Mouse (Mus musculus) ES-CJ7 (cell line): ENCODE measurements around the gene Ifnar2.
A peak's percentile ranks its signal among the peaks of the same experiment; 100 is the strongest.

Experiments
- DNase-seq: peaks from one replicate; pipeline ENCODE4 v3.0.0; 2011; ENCODE audit warnings: low read depth, low spot score

The Ifnar2 gene

DNA sequence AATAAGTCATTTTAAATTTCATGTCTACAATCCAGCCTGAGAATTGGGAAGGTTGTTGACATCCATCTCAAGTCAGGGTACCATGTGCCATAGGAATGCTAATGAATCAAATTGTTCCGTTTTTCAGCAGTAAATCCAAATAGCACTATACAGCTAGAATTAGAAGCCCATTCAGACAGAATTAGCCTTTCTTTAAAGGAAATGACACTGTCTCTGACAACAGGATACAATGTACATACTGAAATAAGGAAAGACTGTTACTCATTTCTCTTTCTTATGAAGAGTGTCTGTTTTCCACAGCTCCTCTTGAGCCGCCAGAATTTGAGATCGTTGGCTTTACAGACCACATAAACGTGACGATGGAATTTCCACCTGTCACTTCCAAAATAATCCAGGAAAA, 18.8 kb downstream of the Ifnar2 start, which contains the start of gene Gm21970:
Gene Gm21970, plus strand, starts transcription at position 301 of the 400 bp plus-strand sequence.
- no peak for DNase-seq

DNA sequence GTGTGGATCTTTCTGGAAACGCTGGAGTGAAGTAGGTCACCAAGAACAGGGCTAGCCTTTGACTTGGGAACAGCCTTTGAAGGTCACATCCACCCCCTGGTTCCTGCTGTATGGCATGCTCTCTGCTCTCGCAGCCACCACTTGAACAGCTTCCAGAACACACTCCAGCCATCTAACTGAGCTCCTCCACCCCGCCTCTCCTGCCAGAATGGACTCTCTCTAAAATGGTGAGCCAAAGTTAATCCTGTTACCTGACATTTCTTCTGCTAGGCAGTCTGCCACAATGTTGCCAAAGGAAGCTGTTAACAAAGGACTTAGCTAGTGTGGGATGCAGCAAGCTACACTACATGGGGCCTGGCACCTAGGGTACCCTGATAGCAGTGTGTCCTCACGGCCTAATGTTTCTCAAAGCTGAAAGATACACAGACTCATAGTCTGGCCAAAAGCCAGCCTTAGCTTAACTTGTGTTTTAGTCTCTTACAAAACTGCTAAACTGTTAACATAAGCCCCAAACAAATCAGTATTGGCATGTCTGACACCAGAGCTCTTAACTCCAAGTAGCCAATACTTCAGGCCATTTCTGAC, 22.3 kb downstream of the Ifnar2 start:
- no peak for DNase-seq

DNA sequence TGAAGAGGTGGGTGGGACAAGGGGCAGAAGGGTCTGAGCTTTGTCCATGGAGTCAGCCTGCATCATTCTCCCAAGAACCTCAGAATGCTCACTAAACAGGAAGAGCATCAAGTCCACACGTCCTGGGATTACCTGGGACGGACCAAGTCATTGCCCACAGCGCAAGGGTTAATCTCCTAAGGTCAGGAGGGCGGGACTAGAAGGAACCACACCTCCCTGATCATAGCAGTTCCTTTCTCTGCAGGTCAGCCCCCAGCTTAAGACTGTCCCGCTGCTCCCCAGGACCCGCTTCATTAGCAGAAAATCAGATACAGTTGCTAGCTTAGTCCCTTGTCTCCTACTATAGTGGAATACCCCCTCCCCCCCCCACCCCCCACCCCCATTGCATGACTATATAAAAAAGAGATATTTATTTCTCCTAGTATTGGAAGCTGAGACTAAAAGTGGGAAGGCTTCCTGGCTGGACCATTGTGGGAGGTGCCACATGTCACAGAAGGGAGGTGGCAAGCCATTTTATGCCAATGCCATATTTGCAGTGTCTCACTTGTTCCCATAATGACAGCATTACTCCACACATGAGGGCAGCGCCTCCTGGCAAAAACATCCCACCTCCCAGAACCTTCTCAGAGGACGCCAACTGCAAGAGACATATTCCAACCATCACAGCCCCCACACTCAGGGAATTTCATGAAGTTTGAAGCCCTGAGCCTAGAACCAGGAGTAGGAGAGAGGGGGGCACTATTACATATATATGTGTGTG, 23.2 kb downstream of the Ifnar2 start:
- no peak for DNase-seq

DNA sequence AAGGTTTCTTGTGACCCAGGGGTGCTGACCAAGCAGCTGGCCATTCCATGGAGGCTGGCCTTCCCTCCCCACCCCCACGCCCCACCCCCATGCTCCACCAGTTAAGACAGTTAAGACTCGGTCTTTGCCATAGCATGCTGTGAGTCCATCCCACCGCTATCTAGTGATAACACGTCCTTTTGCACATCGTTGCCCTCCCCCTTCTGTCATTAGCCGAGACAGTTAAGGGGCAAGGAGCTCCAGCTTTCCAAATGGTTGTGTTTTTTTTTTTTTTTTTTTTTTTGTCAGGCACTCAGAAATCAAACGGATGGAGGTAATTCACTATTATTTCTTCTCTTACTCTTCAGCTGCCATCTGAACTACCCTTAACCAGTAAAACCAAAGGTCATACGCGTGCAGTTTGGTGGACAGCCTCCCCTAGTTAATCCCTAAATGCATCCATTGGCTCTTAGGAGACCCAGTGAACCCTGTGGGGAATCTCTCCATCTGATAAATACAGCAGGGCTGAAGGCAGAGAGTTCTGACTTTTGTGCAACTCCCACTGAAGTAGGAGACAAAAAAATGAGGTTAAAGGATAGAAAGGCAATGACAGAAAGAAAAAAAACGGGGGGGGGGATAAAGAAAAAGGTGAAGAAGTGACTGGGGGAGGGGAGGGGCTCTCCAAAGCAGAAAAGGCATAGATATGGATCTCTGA, 24.4 kb downstream of the Ifnar2 start:
- DNase-seq = no peak

DNA sequence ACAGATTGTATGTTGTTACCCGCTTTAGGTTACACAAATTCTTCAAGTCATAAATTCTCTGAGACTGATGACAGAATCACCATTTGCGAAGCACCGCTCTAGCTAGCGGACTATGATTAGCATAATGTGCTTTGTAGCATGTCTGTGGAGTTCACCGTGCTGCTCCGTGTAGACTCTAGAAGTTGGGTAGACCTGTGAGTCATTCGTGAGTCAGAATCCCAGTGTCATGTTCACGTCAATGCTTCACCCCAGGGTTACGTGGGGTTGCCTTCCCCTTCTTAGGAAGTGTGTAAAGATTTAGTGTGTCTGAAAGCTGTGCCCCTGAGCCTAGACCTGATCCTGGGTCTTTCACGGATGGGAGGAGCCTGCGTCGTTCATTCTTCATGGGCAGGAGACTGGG, 25.4 kb downstream of the Ifnar2 start:
- DNase-seq = no peak

DNA sequence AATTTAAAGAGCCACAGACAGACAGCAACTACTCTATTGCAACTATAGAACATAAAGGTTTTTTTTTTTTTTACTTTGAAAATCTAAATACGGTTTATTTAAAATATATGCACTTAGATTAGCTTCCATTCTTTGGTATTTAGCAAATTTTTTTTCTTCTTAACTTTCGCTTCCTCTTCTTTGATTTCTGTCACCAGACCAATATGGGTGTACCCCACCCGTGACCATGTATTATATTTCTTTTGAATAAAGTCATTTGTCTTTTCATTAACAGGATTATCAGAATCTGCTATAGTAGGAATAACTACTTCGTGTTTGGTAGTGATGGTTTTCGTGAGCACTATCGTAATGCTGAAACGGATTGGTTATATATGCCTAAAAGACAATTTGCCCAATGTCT, 26.4 kb downstream of the Ifnar2 start:
- DNase-seq = no peak

DNA sequence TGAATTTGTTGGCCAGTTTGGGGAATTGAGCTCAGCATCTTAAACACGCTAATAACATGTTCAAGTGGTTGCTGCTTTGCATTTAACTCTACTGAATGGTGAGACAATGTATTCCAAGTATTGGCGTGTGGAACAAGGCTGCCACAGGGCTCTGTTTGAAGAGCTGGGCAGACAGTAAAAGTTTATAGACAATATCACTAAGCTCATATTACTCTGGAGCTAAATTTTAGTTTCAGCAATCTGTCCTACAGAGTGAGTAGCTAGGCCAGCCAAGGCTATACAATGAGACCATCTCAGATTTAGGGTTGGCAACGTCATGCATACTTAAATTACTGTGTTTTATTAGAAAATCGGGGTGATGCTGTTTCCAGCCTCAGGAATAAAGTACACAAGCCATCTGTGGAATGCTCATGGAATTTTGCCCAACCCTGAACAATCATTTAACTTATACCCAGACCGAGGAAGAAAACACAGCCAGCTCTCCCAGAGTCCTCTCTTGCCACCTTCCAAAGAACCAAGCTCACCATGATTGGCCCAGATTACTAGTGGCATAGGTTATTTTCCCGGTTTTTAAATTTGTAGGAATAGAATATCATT, 29.1 kb downstream of the Ifnar2 start:
- DNase-seq = no peak

DNA sequence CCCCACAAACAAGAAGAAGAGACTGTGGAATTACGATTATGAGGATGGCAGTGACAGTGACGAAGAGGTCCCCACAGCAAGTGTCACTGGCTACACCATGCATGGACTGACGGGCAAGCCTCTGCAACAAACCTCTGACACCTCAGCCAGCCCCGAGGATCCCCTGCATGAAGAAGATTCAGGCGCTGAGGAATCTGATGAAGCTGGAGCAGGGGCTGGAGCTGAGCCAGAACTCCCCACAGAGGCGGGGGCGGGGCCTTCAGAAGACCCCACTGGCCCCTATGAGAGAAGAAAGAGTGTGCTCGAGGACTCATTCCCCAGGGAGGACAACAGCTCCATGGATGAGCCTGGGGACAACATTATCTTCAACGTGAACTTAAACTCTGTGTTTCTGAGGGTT, 31.2 kb downstream of the Ifnar2 start:
- no peak for DNase-seq

DNA sequence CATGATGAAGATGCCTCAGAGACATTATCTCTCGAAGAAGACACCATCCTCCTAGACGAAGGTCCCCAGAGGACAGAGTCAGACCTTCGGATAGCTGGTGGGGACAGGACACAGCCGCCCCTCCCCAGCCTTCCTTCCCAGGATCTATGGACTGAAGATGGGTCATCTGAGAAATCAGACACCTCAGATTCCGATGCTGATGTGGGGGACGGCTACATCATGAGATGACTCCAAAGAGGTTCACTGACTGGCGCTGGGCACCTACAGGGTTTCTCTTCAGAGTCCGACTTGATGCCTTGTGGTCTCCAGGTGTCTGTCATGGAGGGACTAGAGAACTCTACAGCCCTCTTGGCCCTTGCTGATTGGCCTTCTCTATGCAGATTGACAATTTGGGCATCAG, 31.6 kb downstream of the Ifnar2 start:
- DNase-seq = no peak

DNA sequence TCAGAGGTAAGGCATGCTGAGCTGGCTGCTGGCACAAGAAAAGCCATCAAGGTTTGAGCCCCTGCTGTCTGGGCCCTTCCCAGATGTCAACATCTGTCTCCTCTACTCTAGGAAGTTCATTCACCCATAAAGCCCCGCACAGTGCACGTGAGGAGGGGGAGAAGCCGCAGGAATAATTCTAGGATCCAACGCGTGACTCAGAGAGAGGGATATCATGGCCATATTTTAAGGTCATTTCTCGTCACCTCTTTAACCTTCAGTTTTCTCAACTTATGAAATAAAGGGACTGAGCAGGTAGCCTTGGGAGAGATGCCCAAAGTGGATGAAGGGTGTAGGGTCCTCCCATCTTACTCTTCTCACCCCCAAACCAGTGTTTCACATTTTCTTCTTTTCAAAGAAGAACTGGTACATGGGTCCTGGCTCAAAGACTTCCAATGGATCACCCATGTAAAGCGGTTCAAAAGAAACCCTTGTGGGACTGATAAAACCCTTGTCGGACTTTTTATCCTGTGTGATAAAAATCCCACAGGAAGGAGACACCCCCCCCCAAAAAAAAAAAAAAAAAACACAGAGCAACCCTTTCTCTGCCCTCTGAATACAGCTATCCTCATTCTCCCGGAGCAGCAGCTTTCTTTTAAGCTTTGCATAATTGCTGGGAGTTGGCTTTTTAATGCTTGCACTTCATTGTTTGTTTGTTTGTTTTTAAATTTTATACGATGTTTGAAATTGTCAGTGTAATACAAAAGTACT, 32.4 kb downstream of the Ifnar2 start:
- no peak for DNase-seq

DNA sequence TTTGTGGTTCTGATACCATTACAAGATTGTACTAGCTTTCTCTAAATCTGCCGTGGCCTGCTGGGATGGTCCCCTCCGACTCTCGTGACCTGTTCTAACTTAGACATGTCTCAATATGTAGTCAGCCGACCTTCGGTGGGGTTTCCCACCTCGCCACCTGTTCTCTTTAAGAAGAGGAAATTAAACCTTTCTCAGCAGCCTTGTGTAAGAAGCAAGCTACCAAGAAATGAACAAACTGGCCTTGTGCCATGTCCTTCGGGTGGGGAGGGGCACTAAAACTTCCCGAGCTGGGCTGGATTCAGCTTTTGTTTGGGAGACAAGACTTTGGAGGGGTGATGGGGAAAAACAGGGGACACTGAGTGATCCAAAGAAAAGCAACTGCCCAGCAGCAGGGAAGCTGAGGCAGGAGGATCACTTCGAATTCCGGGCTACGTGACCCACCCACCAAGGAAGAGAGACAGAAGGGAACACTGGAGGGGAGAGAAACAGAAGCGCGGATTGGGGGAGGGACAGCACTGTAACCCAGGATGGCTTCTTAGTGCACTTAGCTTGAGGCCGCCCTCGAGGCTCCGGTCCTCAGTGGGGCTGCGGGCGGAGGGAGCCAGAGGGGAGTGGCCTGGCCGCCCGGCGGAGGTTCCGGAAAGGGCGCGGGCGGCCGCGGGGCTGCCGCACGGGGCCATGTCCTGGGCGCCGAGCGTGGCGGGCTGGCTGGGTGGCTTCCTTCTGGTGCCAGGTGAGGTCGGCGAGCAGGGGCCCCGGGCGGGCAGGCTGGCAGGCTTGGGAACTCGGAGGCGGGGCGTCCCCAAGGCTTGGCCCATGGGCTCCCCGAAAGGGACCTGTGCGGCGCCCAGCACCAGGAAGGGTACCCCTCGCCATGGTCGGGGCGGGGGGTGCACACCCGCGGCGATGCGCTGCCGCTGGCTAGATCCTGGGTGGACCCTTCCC, 33.3 kb downstream of the Ifnar2 start, which contains the start of gene Il10rb:
Gene Il10rb, plus strand, starts transcription at position 525 of the 945 bp plus-strand sequence.
- peak; percentile 23 for DNase-seq

DNA sequence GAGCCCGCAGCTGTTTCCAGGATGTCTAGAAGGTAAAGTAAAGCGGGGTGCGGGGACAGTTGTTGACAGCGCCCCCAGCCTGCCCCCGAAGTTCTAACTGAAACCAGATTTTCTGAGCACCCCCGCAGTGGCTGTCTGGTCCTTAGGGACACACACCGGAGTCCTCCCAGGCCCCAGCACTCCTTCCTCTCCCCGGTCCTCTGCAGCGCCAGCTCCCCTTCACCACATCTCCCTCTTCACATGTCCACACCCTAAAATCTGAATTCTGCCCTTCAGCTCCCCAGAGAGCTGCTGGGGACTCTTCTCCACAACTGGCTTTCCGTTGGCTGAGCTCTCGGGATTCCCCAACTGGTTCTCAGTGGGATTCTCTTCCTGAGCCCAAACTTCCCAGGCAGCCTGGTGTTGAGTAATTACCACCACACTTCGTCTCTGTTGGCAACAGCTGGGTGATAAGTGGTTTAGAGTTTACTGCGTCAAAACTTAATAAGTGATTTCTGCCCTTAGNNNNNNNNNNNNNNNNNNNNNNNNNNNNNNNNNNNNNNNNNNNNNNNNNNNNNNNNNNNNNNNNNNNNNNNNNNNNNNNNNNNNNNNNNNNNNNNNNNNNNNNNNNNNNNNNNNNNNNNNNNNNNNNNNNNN, 34.1 kb downstream of the Ifnar2 start:
- DNase-seq = no peak

DNA sequence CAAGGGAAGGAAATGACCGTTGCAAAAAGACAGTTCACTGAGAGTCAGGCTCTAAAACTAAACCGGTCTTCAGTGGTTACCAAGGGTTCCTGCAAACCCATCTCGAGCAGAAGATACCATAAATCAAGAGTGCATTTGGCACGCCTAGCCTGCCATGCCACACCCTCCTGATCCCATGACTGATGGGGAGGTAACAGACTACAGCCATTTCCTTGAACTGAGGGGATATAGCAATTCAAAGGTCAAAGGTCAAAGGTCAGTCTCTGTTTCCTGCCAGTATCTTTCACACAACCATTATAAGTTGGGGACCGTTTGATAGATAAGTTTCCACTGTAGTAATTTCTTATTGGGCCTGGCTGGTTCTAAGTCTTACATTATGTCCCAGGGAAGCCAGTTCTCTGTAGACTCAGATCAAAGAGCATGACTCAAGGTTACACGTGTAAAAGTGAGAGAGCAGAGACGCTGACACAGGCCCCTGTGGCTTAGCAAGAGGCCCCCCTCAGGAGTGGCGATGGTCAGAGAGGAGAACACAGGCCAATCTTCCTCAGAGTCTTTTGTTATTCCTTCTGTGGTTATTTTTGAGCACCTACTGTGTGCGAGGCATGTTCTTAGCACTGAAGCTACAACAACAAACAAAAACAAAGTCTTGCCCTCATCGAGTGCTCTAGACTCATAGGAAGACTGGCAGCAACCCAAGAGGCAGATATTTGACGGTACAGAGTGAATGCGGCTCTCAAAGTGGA, 40.7 kb downstream of the Ifnar2 start:
- DNase-seq = peak; percentile 41

DNA sequence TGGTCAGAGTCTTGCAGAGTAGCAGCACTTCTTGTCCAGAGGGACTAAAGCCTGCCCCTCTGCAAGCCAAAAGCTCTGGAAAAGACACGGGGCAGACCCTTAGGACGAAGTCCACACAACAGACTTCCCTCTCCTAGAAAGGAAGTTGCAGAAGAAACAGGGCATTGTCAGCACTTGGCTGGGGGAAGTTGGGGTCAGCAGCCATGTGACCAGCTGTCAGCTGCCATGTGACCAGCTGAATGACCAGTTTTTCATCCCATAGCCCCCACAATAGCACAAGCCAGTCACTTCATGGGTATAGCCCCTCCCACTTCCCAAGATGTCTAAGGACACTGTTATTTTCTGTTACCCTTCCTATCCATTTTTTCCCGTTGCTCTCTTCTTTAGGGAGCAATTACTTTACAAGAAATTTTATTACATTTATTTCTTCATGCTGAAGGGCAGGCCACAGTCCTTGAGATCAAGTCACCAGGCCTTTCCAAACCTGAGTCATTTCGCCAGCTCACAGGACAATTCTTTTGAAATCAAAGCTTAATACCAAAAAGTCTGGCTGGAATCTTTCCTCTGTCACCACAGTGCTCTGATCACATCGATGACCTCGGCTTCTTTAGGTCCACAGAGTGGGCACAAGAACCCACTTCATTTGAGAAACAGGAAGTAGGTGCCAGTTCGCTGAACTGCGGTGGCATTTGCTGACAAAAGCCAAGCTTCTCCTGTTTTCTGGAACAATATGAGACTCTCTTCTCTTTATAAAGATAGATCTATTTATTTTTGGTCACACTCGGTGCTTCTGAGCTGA, 43.0 kb downstream of the Ifnar2 start:
- DNase-seq = no peak

DNA sequence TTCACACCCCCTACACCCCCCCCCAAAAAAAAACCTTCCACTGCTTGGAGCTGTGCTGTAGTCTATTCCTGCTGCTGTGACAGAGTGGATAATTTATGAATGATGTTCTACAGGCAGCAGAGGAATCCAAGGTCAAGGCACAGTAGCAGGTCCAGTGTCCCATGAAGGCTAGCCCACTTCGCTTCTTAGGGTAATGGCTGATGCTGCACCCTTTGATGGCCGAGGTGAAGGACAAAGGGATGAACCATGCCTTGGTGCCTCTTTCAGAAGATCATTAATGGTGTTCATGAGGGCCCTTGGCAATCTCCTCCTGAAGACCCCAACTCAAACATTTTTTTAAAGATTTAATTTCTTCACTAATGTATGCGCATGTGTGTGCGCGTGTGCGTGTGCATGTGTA, 43.8 kb downstream of the Ifnar2 start:
- no peak for DNase-seq

DNA sequence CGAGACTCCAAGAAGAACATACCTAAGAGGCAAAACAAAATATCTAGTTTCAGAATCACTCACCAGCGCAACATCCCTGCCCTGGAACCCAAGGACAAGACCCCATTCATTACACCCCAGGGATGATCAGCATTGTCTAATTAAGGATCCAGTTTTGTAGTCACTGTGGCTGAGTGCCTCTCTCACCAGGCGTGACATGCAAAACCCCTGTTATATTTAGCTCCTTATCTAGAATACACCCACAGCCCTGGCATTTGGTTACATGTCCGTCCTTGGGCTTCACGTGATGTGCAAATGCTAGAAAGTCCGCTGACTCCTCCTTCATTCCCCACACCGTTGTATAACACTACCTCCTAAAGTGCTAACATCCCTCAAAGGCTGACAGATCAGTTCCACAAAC, 44.4 kb downstream of the Ifnar2 start:
- DNase-seq = no peak

DNA sequence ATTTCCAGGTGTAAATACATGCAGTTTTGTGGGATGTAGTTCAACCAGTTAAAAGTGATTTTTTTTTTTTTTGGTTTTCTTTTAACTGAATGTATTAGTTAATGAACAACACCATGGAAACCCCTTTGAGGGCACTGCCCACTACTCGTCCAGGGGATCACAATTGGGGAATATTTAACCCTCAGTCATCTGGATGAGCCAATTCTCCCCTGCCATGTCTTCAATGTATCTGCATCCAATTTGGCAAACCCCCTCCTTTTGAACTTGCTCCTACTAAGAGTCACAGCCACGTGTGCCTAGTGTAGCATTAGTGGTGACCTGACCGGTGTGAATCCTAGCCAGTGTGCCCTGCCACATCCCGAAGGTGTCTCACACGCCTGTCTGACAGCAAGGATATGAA, 45.9 kb downstream of the Ifnar2 start:
- no peak for DNase-seq

DNA sequence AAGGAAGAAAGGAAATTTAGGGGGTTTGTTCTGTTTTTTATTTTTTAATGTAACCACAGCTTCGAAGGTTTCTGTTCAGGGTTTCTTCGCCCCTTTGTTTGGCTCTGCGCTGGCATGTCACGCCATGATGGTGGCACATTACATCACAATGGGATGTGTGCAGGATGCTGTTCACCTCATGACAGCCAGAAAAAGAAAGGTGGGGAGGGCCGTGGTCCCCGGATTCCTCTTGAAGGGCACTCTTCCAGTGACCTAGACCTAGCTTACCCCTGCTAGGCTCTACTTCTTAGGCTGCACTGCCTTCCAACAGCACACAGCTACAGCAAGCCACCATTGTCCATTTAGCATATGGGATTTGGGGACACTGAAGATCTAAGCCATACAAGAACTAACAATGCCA, 53.2 kb downstream of the Ifnar2 start:
- peak; percentile 29 for DNase-seq

DNA sequence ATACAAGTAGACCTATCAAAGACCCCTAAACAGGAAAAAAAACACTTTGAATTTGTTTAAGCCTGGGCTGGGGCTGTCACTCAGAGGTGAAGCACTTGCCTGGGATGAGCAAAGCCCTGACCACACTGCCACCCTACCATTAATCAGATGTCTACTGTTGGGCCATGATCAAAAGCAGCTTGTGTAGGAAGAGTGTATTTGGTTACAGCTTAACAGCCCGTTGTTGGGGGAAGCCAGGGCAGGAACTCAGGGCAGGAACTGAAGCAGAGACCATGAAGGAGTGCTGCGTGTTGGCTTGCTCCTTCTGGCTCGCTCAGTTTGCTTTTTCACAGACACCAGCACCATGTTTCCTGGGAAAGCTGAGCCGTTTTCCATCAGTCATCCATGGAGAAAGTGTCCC, 54.0 kb downstream of the Ifnar2 start:
- DNase-seq = no peak
